Mouse (Mus musculus) heart, embryonic 14.5 days (tissue): ENCODE data around the gene Smug1. TPM values are rescaled to one million over a fixed set of nuclear protein-coding genes. Genes with fewer than 3 reads are reported as not detected.

Source experiments
- ATAC-seq: fragments of 200-750 bp; cut with Nextera tagmentation; 2 replicates; pipeline ENCODE4 v1.8.0; 2017; ENCODE audit warnings: low read depth, moderate TSS enrichment; ENCODE audit not compliant: insufficient number of reproducible peaks, insufficient read depth, low FRiP score
- H3K27ac ChIP-seq, 2 experiments: fragments of 200-500 bp in 1 of 2; fragments of 300-500 bp in 1 of 2; sonication (generic) in 1 of 2; replicated peaks in 1 of 2; 2 replicates each; pipeline ENCODE4 v1.5.1; 2012 to 2014; ENCODE audit warnings: low read depth in 2 of 2, low read length in 2 of 2, control low read depth in 1 of 2, mild to moderate bottlenecking in 1 of 2, mixed read lengths in 1 of 2; ENCODE audit not compliant: control insufficient read depth in 1 of 2, insufficient read depth in 1 of 2
- H3K27me3 ChIP-seq: fragments of 300-500 bp; sonication (generic); 2 replicates; pipeline ENCODE4 v1.6.1; 2014; ENCODE audit warnings: mild to moderate bottlenecking, low read length, control low read depth; ENCODE audit not compliant: control insufficient read depth, insufficient read depth
- H3K36me3 ChIP-seq: fragments of 300-500 bp; sonication (generic); 2 replicates; pipeline ENCODE4 v1.6.1; 2014; ENCODE audit warnings: mild to moderate bottlenecking, control low read depth, low read length, mixed read lengths; ENCODE audit not compliant: control insufficient read depth, insufficient read depth
- H3K4me1 ChIP-seq, 2 experiments: fragments of 200-500 bp in 1 of 2; fragments of 300-500 bp in 1 of 2; sonication (generic) in 1 of 2; 2 replicates each; pipeline ENCODE4 v1.6.1; 2012 to 2014; ENCODE audit warnings: low read length in 2 of 2, control low read depth in 1 of 2, mixed read lengths in 1 of 2; ENCODE audit not compliant: control insufficient read depth in 2 of 2, insufficient read depth in 2 of 2
- H3K4me2 ChIP-seq: fragments of 300-500 bp; sonication (generic); 2 replicates; pipeline ENCODE4 v1.6.1; 2014; ENCODE audit warnings: mild to moderate bottlenecking, low read length
- H3K4me3 ChIP-seq, 2 experiments: fragments of 200-500 bp in 1 of 2; fragments of 300-500 bp in 1 of 2; sonication (generic) in 1 of 2; 2 replicates each; pipeline ENCODE4 v1.5.1; 2012 to 2014; ENCODE audit warnings: low read length in 2 of 2, mild to moderate bottlenecking in 2 of 2, control low read depth in 1 of 2, low read depth in 1 of 2, moderate library complexity in 1 of 2; ENCODE audit not compliant: control insufficient read depth in 1 of 2, insufficient read depth in 1 of 2
- H3K9ac ChIP-seq: fragments of 300-500 bp; sonication (generic); 2 replicates; pipeline ENCODE4 v1.6.1; 2014; ENCODE audit warnings: mild to moderate bottlenecking, low read length
- H3K9me3 ChIP-seq: fragments of 300-500 bp; sonication (generic); 2 replicates; pipeline ENCODE4 v1.6.1; 2016; ENCODE audit warnings: low read length, control low read depth; ENCODE audit not compliant: control insufficient read depth
- WGBS: fragments of 180-500 bp; shearing (Covaris S2); extraction: QIAGEN DNeasy Blood & Tissue Kit; methylation state at CpG from one replicate; pipeline ENCODE4 v1.1.7; 2014; 5-methylcytosine and 5-hydroxymethylcytosine counted together
- polyA plus RNA-seq: library from polyadenylated mRNA; unstranded; fragments of >200 nt; fragmentation: Nextera tagmentation; extraction: Ambion mirVana; gene quantifications from 2 replicates; pipeline ENCODE4 v1.2.1, GENCODE M21; 2014

Gene Smug1
- polyA plus RNA-seq, 1 experiment from 2014 or later, result 18.6 TPM

DNA sequence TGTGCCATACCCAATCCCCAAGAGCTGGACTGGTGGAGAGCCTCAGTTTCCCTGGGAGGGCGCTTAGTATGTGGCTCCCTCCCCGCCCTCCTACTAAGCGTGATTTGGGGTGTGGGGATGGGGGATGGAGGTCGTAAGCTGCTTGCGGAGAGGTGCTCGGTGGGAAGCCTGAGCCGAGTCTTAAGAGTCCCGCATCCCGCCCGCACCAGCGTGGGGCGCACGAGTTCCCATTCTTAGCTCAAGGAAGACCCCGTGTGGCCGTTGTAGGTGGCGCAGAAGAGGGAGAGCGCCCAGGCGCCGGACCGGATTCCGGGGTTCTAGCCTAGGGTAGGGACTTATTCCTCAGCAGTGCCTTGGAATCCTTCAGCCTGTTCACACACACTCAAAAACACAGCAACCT, 16.2 kb upstream of the Smug1 start:
- Histone ChIP-seq H3K4me2 (peak overlapping the region; percentile 66), H3K4me3 (peak overlapping the region; percentile 20 to 40), H3K4me1 (peaks cover 11 to 14% of the 10 kb centered on the region in 2 experiments), H3K36me3 (no peaks in the 10 kb centered on the region), H3K9me3 (no peaks in the 10 kb centered on the region), H3K9ac (no peak overlapping the region; the same call in none of the 2 replicates), H3K27ac (no peak overlapping the region), H3K27me3 (peaks cover 40% of the 10 kb centered on the region)
- WGBS, result under 1% methylated on average over 21 of the region's 21 CpGs
- no peak for ATAC-seq

DNA sequence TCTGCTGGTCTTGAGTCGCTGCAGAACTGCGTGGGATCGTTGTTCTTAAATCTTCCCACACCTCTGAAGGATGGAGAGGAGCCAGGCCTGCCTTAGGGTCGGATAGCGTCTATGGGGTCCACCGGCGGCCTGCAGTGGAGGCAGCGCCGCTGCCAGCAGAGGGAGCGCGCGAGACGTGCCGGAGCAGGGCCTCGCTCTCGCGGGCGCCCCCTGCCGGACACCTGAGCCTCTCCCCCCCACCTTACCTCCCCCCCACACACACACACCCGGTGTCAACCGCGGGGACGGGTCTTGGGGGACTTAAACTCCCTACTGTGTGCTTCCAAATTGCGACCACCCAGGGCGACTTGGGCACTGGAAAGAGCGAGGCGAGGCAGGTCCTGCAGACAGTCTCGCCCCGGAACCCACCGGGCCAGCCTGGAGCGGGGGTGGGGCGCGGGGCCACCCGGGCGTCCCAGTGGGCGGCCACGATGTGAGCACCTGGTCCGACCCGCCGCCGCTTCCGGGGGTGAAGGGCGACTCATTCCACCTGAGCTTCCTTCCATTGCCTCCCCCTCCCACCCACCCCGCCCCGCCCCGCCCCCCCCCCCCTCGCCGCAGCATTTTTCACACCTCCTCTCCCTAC, 15.4 kb upstream of the Smug1 start:
- Histone ChIP-seq H3K27ac (no peak overlapping the region), H3K4me1 (peaks cover 14 to 17% of the 10 kb centered on the region in 2 experiments), H3K36me3 (no peaks in the 10 kb centered on the region), H3K27me3 (peaks cover 45% of the 10 kb centered on the region), H3K4me2 (peak overlapping the region; percentile 66), H3K9ac (0 out of 2 replicates have a peak overlapping the region, but pooled peaks have one; percentile 31), H3K9me3 (no peaks in the 10 kb centered on the region), H3K4me3 (peak overlapping the region; percentile 36 to 40)
- 1% methylated on average over 43 of the region's 48 CpGs for WGBS
- peak; percentile 41 for ATAC-seq

DNA sequence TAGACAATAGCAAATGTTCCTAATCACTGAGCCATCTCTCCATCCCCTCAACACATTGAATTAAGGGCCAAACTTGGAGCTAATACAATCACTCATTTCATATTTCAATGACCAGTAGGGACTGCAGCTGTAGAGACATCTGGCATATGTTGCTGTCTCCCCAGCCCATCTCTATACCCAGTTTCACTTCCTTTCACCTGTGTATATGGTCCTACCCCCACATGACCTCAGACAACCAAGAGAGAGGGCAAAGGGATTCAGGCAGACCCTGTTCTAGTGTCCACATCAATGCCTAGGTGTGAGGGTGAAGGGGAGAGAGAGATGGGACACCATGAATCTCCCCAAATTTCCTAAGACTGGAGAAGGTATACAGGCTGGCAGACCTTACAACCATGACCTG, 13.5 kb upstream of the Smug1 start:
- no peak overlapping the region for H3K4me2 ChIP-seq
- no peaks in the 10 kb centered on the region for H3K9me3 ChIP-seq
- H3K9ac ChIP-seq, result no peak overlapping the region
- H3K27me3 ChIP-seq, result peaks cover 60% of the 10 kb centered on the region
- H3K4me1 ChIP-seq, result peaks cover 14 to 17% of the 10 kb centered on the region in 2 experiments
- no peak overlapping the region for H3K27ac ChIP-seq
- H3K4me3 ChIP-seq, result no peak overlapping the region
- no peak for ATAC-seq
- no peaks in the 10 kb centered on the region for H3K36me3 ChIP-seq

DNA sequence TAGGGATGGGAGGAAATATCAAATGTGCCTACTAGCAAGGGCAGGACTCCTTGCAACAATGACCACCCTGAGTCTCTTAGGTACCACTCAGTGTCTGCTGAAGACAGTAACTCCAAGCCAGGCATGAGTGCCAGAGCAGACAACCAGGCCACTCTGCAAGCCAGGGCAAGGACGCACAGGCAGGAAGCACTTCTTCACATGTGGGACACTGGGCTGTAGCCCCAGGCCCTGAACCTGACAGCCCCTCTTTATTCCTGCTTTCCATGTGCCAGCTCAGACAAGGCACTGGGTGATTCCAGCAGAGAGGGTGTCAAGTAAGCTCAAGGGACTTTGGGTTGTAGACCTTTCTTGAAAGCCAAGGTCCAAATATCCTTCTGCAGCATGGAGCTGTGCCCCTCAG, 11.9 kb upstream of the Smug1 start:
- Histone ChIP-seq H3K4me1 (peaks cover 13 to 15% of the 10 kb centered on the region in 2 experiments), H3K36me3 (no peaks in the 10 kb centered on the region), H3K9ac (no peak overlapping the region), H3K9me3 (no peaks in the 10 kb centered on the region), H3K27ac (no peak overlapping the region), H3K4me3 (no peak overlapping the region), H3K27me3 (peaks cover 73% of the 10 kb centered on the region), H3K4me2 (no peak overlapping the region)
- 57% methylated on average over 1 of the region's 1 CpGs for WGBS
- ATAC-seq, result no peak

DNA sequence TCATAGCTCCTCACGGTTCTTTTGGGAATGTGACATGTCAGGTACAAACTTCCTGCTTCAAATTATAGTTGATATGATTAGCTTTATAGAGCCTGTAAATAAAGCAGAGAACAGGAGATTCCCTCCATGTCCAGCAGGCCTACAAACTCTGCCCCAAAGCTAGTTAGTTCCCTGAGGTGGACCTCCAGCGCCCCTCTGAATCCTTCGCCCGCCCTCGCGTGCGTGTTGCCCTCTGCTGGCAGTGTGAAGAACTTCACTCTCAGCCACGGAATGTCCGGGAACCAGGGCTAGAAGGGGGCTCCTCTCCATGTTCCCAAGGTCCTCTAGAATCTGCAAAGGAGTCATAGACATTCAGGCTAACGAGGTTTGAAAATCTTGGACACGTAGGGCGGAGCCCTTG, 11.2 kb upstream of the Smug1 start:
- H3K4me2 ChIP-seq, result no peak overlapping the region
- no peaks in the 10 kb centered on the region for H3K9me3 ChIP-seq
- peaks cover 80% of the 10 kb centered on the region for H3K27me3 ChIP-seq
- no peak for ATAC-seq
- H3K4me3 ChIP-seq, result no peak overlapping the region
- WGBS, result 10% methylated on average over 12 of the region's 12 CpGs
- no peak overlapping the region for H3K9ac ChIP-seq
- H3K4me1 ChIP-seq, result peaks cover 7 to 10% of the 10 kb centered on the region in 2 experiments
- H3K36me3 ChIP-seq, result no peaks in the 10 kb centered on the region
- H3K27ac ChIP-seq, result no peak overlapping the region

DNA sequence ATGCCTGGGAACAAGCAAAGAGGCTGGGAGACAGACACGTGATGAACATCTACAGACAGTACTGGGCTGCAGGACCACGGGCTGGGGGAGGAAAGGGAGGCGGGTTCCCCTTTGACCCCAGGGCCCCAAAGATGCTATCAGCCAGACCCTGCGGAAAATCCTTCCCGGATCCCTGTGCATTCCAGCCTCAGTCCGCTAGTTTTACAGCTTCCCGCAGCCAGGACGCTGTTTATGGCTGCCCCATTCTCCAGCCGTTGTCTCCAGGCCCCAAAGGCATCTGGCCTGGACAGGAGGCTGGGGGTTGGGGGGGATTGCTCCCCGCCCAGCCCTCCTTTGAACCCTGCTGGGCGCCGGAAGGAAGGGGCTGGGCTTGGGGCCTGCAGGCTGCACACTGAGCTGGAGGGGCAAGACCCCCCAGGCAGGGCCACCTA, 10.7 kb upstream of the Smug1 start:
- no peak overlapping the region for H3K4me2 ChIP-seq
- no peak for ATAC-seq
- peaks cover 3 to 6% of the 10 kb centered on the region in 2 experiments; a peak in 3 of 4 replicates for H3K4me1 ChIP-seq
- H3K4me3 ChIP-seq, result no peak overlapping the region
- peaks cover 85% of the 10 kb centered on the region for H3K27me3 ChIP-seq
- H3K9me3 ChIP-seq, result no peaks in the 10 kb centered on the region
- H3K36me3 ChIP-seq, result no peaks in the 10 kb centered on the region
- no peak overlapping the region for H3K9ac ChIP-seq
- 3% methylated on average over 12 of the region's 12 CpGs for WGBS
- H3K27ac ChIP-seq, result no peak overlapping the region

DNA sequence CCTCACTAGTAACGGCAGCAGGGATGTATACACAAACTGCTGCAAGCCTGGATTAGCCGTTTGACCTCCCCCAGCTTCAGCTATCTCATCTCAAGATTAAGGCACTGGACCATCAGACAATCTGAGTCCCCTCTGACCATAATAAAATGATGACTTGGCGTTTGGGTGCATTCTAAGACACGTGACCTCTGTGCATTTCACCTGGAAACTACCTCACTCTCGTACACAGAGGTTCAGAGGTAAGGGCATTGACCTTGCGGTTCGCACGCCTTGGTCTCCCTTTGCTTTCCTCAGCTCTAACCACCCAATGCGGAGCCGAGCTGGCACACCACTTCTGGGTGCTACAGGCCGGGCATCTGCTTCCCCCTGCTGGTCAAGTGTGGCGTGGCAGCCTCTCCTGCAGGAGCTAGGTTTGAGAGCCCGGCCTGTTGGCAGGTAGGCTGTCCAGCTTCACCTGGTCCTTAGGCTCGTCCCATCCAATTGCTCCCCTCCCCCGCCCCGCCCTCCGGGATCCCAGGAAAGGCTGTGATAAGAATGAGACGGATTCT, 10.1 kb upstream of the Smug1 start:
- no peak overlapping the region for H3K27ac ChIP-seq
- H3K9me3 ChIP-seq, result no peaks in the 10 kb centered on the region
- H3K9ac ChIP-seq, result no peak overlapping the region
- no peak overlapping the region for H3K4me2 ChIP-seq
- H3K4me3 ChIP-seq, result no peak overlapping the region
- no peaks in the 10 kb centered on the region for H3K36me3 ChIP-seq
- ATAC-seq, result peak; percentile 64
- H3K4me1 ChIP-seq, result peaks cover 3% of the 10 kb centered on the region in 2 experiments; a peak in 2 of 4 replicates
- 2% methylated on average over 18 of the region's 18 CpGs for WGBS
- H3K27me3 ChIP-seq, result peaks cover 92% of the 10 kb centered on the region
